Mouse (Mus musculus) midbrain, embryonic 12.5 days (tissue): ENCODE results near the gene Hspbap1. TPM values are rescaled to one million over a fixed set of nuclear protein-coding genes. Genes with fewer than 3 reads are reported as not detected.

Experiments used
- ATAC-seq: fragments of 200-750 bp; cut with Nextera tagmentation; 2 replicates; pipeline ENCODE4 v1.8.0; 2017; ENCODE audit warnings: low read depth, moderate TSS enrichment, moderate library complexity; ENCODE audit not compliant: low FRiP score
- H3K27ac ChIP-seq: fragments of 300-500 bp; sonication (generic); replicated peaks from 2 replicates; pipeline ENCODE4 v1.5.1; 2016; ENCODE audit warnings: mild to moderate bottlenecking
- H3K27me3 ChIP-seq: fragments of 300-500 bp; sonication (generic); 2 replicates; pipeline ENCODE4 v1.6.1; 2016; ENCODE audit warnings: mild to moderate bottlenecking
- H3K36me3 ChIP-seq: fragments of 300-500 bp; sonication (generic); 2 replicates; pipeline ENCODE4 v1.6.1; 2016
- H3K4me1 ChIP-seq: fragments of 300-500 bp; sonication (generic); 2 replicates; pipeline ENCODE4 v1.6.1; 2016
- H3K4me2 ChIP-seq: fragments of 300-500 bp; sonication (generic); replicated peaks from 2 replicates; pipeline ENCODE4 v1.6.1; 2016; ENCODE audit warnings: mild to moderate bottlenecking, moderate library complexity
- H3K4me3 ChIP-seq: fragments of 300-500 bp; sonication (generic); 2 replicates; pipeline ENCODE4 v1.5.1; 2016; ENCODE audit warnings: mild to moderate bottlenecking
- H3K9ac ChIP-seq: fragments of 300-500 bp; sonication (generic); replicated peaks from 2 replicates; pipeline ENCODE4 v1.6.1; 2016; ENCODE audit warnings: mild to moderate bottlenecking, moderate library complexity
- H3K9me3 ChIP-seq: fragments of 300-500 bp; sonication (generic); 2 replicates; pipeline ENCODE4 v1.6.1; 2016; ENCODE audit warnings: mild to moderate bottlenecking
- WGBS: fragments of 180-500 bp; shearing (Covaris S2); methylation state at CpG from one replicate; pipeline ENCODE4 v1.1.7; 2016; 5-methylcytosine and 5-hydroxymethylcytosine counted together
- polyA plus RNA-seq: library from polyadenylated mRNA; unstranded; fragments of >200 nt; fragmentation: Nextera tagmentation; extraction: Ambion mirVana; gene quantifications from 2 replicates; pipeline ENCODE4 v1.2.1, GENCODE M21; 2016

Hspbap1 gene
- polyA plus RNA-seq, 1 experiment from 2014 or later = 20.9 TPM

GRCm38 (mm10) chr16:35862057-35862456 lies 91.9 kb downstream of the Hspbap1 start:
- Histone ChIP-seq H3K4me1 (no peaks in the 10 kb centered on the region), H3K36me3 (no peaks in the 10 kb centered on the region)
- no peak for ATAC-seq

GRCm38 (mm10) chr16:35867726-35868125 lies 97.6 kb downstream of the Hspbap1 start:
- Histone ChIP-seq H3K9me3 (no peaks in the 10 kb centered on the region), H3K4me1 (peaks cover 14% of the 10 kb centered on the region), H3K27ac (no peak overlapping the region), H3K36me3 (no peaks in the 10 kb centered on the region), H3K4me3 (no peak overlapping the region), H3K9ac (no peak overlapping the region), H3K27me3 (peaks cover 44% of the 10 kb centered on the region), H3K4me2 (no peak overlapping the region)
- 83% methylated on average over 11 of the region's 11 CpGs for WGBS
- no peak for ATAC-seq

More at GRCm38 (mm10) chr16:35862057-35862456, 91.9 kb downstream of the Hspbap1 start:
- WGBS = 94% methylated on average over 1 of the region's 1 CpGs
- Histone ChIP-seq H3K9me3 (no peaks in the 10 kb centered on the region), H3K4me3 (no peak overlapping the region), H3K4me2 (no peak overlapping the region), H3K9ac (no peak overlapping the region), H3K27ac (no peak overlapping the region), H3K27me3 (peaks cover 5% of the 10 kb centered on the region; the same call in 1 of the 2 replicates)

GRCm38 (mm10) chr16:35869126-35869525 lies 99.0 kb downstream of the Hspbap1 start:
- Histone ChIP-seq H3K4me3 (no peak overlapping the region), H3K36me3 (no peaks in the 10 kb centered on the region), H3K4me2 (no peak overlapping the region), H3K27me3 (peaks cover 51% of the 10 kb centered on the region), H3K27ac (no peak overlapping the region), H3K9me3 (no peaks in the 10 kb centered on the region), H3K9ac (no peak overlapping the region), H3K4me1 (peaks cover 14% of the 10 kb centered on the region)
- no peak for ATAC-seq
- WGBS = 48% methylated on average over 3 of the region's 3 CpGs

GRCm38 (mm10) chr16:35869656-35870055 lies 99.5 kb downstream of the Hspbap1 start:
- 75% methylated on average over 6 of the region's 6 CpGs for WGBS
- H3K27me3 ChIP-seq = peaks cover 51% of the 10 kb centered on the region
- peaks cover 14% of the 10 kb centered on the region for H3K4me1 ChIP-seq
- H3K9me3 ChIP-seq = no peaks in the 10 kb centered on the region
- H3K9ac ChIP-seq = no peak overlapping the region
- H3K36me3 ChIP-seq = no peaks in the 10 kb centered on the region
- no peak overlapping the region for H3K4me3 ChIP-seq
- ATAC-seq = no peak
- H3K27ac ChIP-seq = no peak overlapping the region
- H3K4me2 ChIP-seq = no peak overlapping the region

- Histone ChIP-seq H3K27ac (no peak overlapping the region), H3K27me3 (peaks cover 51% of the 10 kb centered on the region), H3K4me1 (peaks cover 14% of the 10 kb centered on the region), H3K9ac (peak overlapping the region; percentile 58), H3K9me3 (0 out of 2 replicates have a peak, but pooled peaks cover 3% of the 10 kb centered on the region), H3K4me3 (peak overlapping the region; percentile 52), H3K36me3 (no peaks in the 10 kb centered on the region), H3K4me2 (peak overlapping the region; percentile 78)
- ATAC-seq = no peak
- WGBS = 2% methylated on average over 12 of the region's 12 CpGs
Observed at GRCm38 (mm10) chr16:35870581-35871047, 100.4 kb downstream of the Hspbap1 start.

- peak within 1 kb of the TSS; percentile 58 for H3K9ac ChIP-seq
- peak; percentile 56; the same call in 1 of the 2 replicates for ATAC-seq
- H3K4me2 ChIP-seq = peak within 1 kb of the TSS; percentile 78
- 0 out of 2 replicates have a peak, but pooled peaks cover 3% of the 10 kb centered on the region for H3K9me3 ChIP-seq
- no peaks in the 10 kb centered on the region for H3K36me3 ChIP-seq
- peaks cover 14% of the 10 kb centered on the region for H3K4me1 ChIP-seq
- 2% methylated on average over 38 of the region's 38 CpGs for WGBS
- H3K27ac ChIP-seq = no peak within 1 kb of the TSS
- H3K27me3 ChIP-seq = peaks cover 51% of the 10 kb centered on the region
- peak within 1 kb of the TSS; percentile 52 for H3K4me3 ChIP-seq
Observed at GRCm38 (mm10) chr16:35871048-35871851, 101.1 kb downstream of the Hspbap1 start, which contains the start of gene Parp14. Gene Parp14, minus strand, starts transcription at chr16:35871544.

GRCm38 (mm10) chr16:35871898-35872297 lies 101.7 kb downstream of the Hspbap1 start:
- Histone ChIP-seq H3K27ac (no peak overlapping the region), H3K4me3 (no peak overlapping the region), H3K9ac (no peak overlapping the region), H3K9me3 (0 out of 2 replicates have a peak, but pooled peaks cover 3% of the 10 kb centered on the region), H3K27me3 (peaks cover 46% of the 10 kb centered on the region), H3K4me1 (peaks cover 14% of the 10 kb centered on the region), H3K4me2 (peak overlapping the region; percentile 78), H3K36me3 (no peaks in the 10 kb centered on the region)
- WGBS = 23% methylated on average over 12 of the region's 12 CpGs
- ATAC-seq = no peak

GRCm38 (mm10) chr16:35872410-35873006 lies 102.3 kb downstream of the Hspbap1 start:
- peaks cover 45% of the 10 kb centered on the region for H3K27me3 ChIP-seq
- H3K4me1 ChIP-seq = peaks cover 14% of the 10 kb centered on the region
- no peak overlapping the region for H3K4me2 ChIP-seq
- no peak overlapping the region for H3K9ac ChIP-seq
- H3K36me3 ChIP-seq = no peaks in the 10 kb centered on the region
- 35% methylated on average over 14 of the region's 14 CpGs for WGBS
- no peak overlapping the region for H3K4me3 ChIP-seq
- ATAC-seq = no peak
- 0 out of 2 replicates have a peak, but pooled peaks cover 3% of the 10 kb centered on the region for H3K9me3 ChIP-seq
- H3K27ac ChIP-seq = no peak overlapping the region

GRCm38 (mm10) chr16:35874416-35874815 lies 104.2 kb downstream of the Hspbap1 start:
- peaks cover 14% of the 10 kb centered on the region for H3K4me1 ChIP-seq
- H3K9ac ChIP-seq = no peak overlapping the region
- ATAC-seq = no peak
- H3K36me3 ChIP-seq = no peaks in the 10 kb centered on the region
- no peak overlapping the region for H3K4me2 ChIP-seq
- no peak overlapping the region for H3K27ac ChIP-seq
- H3K9me3 ChIP-seq = 0 out of 2 replicates have a peak, but pooled peaks cover 3% of the 10 kb centered on the region
- WGBS = 31% methylated on average over 3 of the region's 3 CpGs
- peaks cover 40% of the 10 kb centered on the region for H3K27me3 ChIP-seq
- H3K4me3 ChIP-seq = no peak overlapping the region

Other genes starting within 250 kb of the Hspbap1 start
- gene Sema5b, start 229.2 kb upstream of the Hspbap1 start, polyA plus RNA-seq = 67.6 and 71.9 TPM in 2 replicates
- 24.5 and 26.3 TPM in 2 replicates for gene Dirc2, start 1.0 kb upstream of the Hspbap1 start, polyA plus RNA-seq
- 0.30 and 0.45 TPM in 2 replicates for gene Parp14, start 101.2 kb downstream of the Hspbap1 start, polyA plus RNA-seq
- gene Parp9, start 168.1 kb downstream of the Hspbap1 start, polyA plus RNA-seq = 2.2 TPM in 2 replicates
- gene Dtx3l, start 168.8 kb downstream of the Hspbap1 start, polyA plus RNA-seq = 2.3 and 3.0 TPM in 2 replicates
- gene Kpna1, start 208.4 kb downstream of the Hspbap1 start, polyA plus RNA-seq = 82.8 and 91.4 TPM in 2 replicates